Comparison of ENCODE assay signal across 14 mouse cellular contexts in the genomic region with DNA sequence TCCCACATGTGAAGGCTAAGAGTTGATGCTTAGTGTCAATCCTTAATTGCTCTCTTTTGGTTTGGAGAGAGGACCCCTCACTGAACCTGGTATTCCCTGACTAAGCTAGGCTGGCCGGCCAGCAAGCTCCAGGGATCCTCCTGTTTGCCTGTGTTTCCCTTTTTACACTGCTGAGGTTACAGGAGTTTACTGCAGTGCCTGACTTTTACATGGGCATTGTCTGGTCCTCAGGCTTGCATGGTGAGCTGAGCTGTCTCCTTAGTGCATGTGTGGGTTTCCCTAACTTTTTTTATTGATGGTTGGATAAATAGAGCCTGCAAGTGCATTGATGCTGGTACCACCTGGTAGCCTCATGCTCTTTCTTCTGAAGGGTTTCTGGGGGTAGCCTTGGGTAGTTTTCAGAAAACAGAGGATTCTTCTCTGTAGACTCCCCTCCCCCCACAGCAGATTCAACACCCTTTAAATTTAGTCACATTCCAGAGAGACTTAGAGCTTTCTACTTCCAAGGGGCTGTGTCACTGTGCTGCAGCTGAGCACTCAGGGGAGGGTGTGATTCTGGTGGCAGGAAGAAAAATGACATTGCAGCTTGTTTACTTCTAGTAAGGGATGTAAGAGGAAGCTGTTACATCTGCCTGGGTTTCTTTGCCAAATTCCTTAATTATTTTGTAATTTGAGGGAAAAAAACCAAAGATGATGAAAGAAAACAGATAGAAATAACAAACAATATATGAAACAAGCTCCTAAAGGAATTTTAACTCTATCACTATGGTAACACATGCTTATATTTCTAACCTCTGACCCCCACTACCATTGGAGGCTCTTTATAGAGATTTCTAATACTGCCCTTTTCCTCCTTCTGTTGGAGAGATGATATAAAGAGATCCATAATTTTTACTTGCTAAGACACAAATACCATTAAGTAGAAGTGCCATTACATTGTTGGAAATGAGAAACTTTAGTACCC.
DNase-seq lines count a peak whose midpoint lies in the region; ATAC-seq lines count a peak whose summit lies in the region.
"Had no signal": no experiment of that assay in that cellular context is flagged by ENCODE, and none has a peak within 500 bp of the region (broad histone marks: within the 10 kb centered on the region; RNA-seq: fewer than 3 reads in every experiment).

No protein-coding gene starts in this region.

- no peak overlapping the region for H3K27ac ChIP-seq in forebrain, embryonic 14.5 days (ENCODE audit: low read depth, low read length)
- no peak overlapping the region for H3K27ac ChIP-seq in forebrain, embryonic 12.5 days
- no peak overlapping the region for H3K27ac ChIP-seq in intestine, embryonic 16.5 days (ENCODE audit: low read length)
- H3K27ac ChIP-seq: embryonic facial prominence, embryonic 15.5 days; heart, adult 2 months; limb, embryonic 13.5 days had no signal

- peak; percentile 17 for DNase-seq in forebrain, embryonic 14.5 days (ENCODE audit: low spot score)
- peak; percentile 7 for DNase-seq in kidney, adult 9 months
- no peak for DNase-seq in kidney, adult 18-20 months
- peak; percentile 44 for DNase-seq in lung, postnatal 36 days
- no peak for DNase-seq in adrenal gland, postnatal 25 days
- no peak for DNase-seq in left cerebral cortex, adult 8-10 months (ENCODE audit: low spot score in 2 of 2)
- DNase-seq: cerebellum, adult 2 months; layer of hippocampus, adult 9-11 months had no signal

- no peaks in the 10 kb centered on the region for H3K36me3 ChIP-seq in forebrain, embryonic 14.5 days (ENCODE audit: control insufficient read depth, insufficient read depth, low read length)
- no peaks in the 10 kb centered on the region for H3K36me3 ChIP-seq in forebrain, embryonic 12.5 days (replicated peaks)
- no peaks in the 10 kb centered on the region for H3K36me3 ChIP-seq in intestine, embryonic 16.5 days (ENCODE audit: control insufficient read depth, insufficient read depth, low read length)
- H3K36me3 ChIP-seq: embryonic facial prominence, embryonic 15.5 days; limb, embryonic 13.5 days had no signal

- ATAC-seq in forebrain, embryonic 14.5 days = no peak
- ATAC-seq in forebrain, embryonic 12.5 days (ENCODE audit: low FRiP score) = no peak
- peak; percentile 65; the same call in 1 of the 2 replicates for ATAC-seq in intestine, embryonic 16.5 days
- ATAC-seq: hindbrain, embryonic 16.5 days had no signal

- no peak overlapping the region for H3K4me3 ChIP-seq in forebrain, embryonic 14.5 days (ENCODE audit: low read depth, low read length)
- no peak overlapping the region for H3K4me3 ChIP-seq in forebrain, embryonic 12.5 days (replicated peaks)
- H3K4me3 ChIP-seq in intestine, embryonic 16.5 days (ENCODE audit: low read length) = no peak overlapping the region
- H3K4me3 ChIP-seq: embryonic facial prominence, embryonic 15.5 days; heart, adult 2 months; limb, embryonic 13.5 days had no signal

- H3K9ac ChIP-seq in forebrain, embryonic 14.5 days (ENCODE audit: low read length) = no peak overlapping the region
- no peak overlapping the region for H3K9ac ChIP-seq in forebrain, embryonic 12.5 days
- H3K9ac ChIP-seq in intestine, embryonic 16.5 days (ENCODE audit: low read depth, low read length) = no peak overlapping the region
- H3K9ac ChIP-seq: embryonic facial prominence, embryonic 15.5 days; limb, embryonic 13.5 days had no signal

- 14% methylated on average over 1 of the region's 1 CpGs for WGBS in forebrain, embryonic 14.5 days
- WGBS in forebrain, embryonic 12.5 days = 43% methylated on average over 1 of the region's 1 CpGs
- 56% methylated on average over 1 of the region's 1 CpGs for WGBS in intestine, embryonic 16.5 days

- H3K27me3 ChIP-seq in forebrain, embryonic 14.5 days (replicated peaks; ENCODE audit: control insufficient read depth, insufficient read depth, low read length) = no peaks in the 10 kb centered on the region
- H3K27me3 ChIP-seq in forebrain, embryonic 12.5 days = no peaks in the 10 kb centered on the region
- no peaks in the 10 kb centered on the region for H3K27me3 ChIP-seq in intestine, embryonic 16.5 days (replicated peaks; ENCODE audit: control insufficient read depth, insufficient read depth, low read length)
- H3K27me3 ChIP-seq: embryonic facial prominence, embryonic 15.5 days; limb, embryonic 13.5 days had no signal

- H3K4me2 ChIP-seq in forebrain, embryonic 14.5 days (ENCODE audit: low read length) = no peak overlapping the region
- H3K4me2 ChIP-seq in forebrain, embryonic 12.5 days = no peak overlapping the region
- no peak overlapping the region for H3K4me2 ChIP-seq in intestine, embryonic 16.5 days (ENCODE audit: low read depth, low read length)
- H3K4me2 ChIP-seq: embryonic facial prominence, embryonic 15.5 days; limb, embryonic 13.5 days had no signal

- no peaks in the 10 kb centered on the region for H3K4me1 ChIP-seq in forebrain, embryonic 14.5 days (ENCODE audit: control insufficient read depth, insufficient read depth, low read length)
- H3K4me1 ChIP-seq in forebrain, embryonic 12.5 days = no peaks in the 10 kb centered on the region
- peaks cover 5% of the 10 kb centered on the region; the same call in 1 of the 2 replicates for H3K4me1 ChIP-seq in intestine, embryonic 16.5 days (ENCODE audit: control insufficient read depth, insufficient read depth, low read length)
- H3K4me1 ChIP-seq: embryonic facial prominence, embryonic 15.5 days; limb, embryonic 13.5 days had no signal

- no peaks in the 10 kb centered on the region for H3K9me3 ChIP-seq in forebrain, embryonic 14.5 days (replicated peaks; ENCODE audit: control insufficient read depth, low read length)
- H3K9me3 ChIP-seq in forebrain, embryonic 12.5 days = no peaks in the 10 kb centered on the region
- H3K9me3 ChIP-seq in intestine, embryonic 16.5 days (ENCODE audit: control insufficient read depth, low read length) = no peaks in the 10 kb centered on the region
- H3K9me3 ChIP-seq: embryonic facial prominence, embryonic 15.5 days; limb, embryonic 13.5 days had no signal

Comparison
In these comparisons a context has a peak if more than half of its experiments do, and no peak if none do; other contexts are left out.
1. DNase-seq: peak in forebrain, embryonic 14.5 days (single experiment), kidney, adult 9 months (single experiment) and lung, postnatal 36 days (single experiment); none in kidney, adult 18-20 months (single experiment), adrenal gland, postnatal 25 days (single experiment) and left cerebral cortex, adult 8-10 months (0 of 2).